Mouse (Mus musculus): ENCODE data around the gene Ppp1r12b. TPM values are rescaled to one million over a fixed set of nuclear protein-coding genes. Genes with fewer than 3 reads are reported as not detected.
A peak's percentile ranks its signal among the peaks of the same experiment; 100 is the strongest.

Ppp1r12b gene
- polyA plus RNA-seq, 1 experiment from 2014 or later: 6.5 TPM

- no peak overlapping the region for H3K27ac ChIP-seq
- H3K4me1 ChIP-seq: peaks cover 14% of the 10 kb centered on the region
- H3K36me3 ChIP-seq (replicated peaks): no peaks in the 10 kb centered on the region
- no peak overlapping the region for H3K4me3 ChIP-seq
- H3K27me3 ChIP-seq (ENCODE audit: poor library complexity, severe bottlenecking): no peaks in the 10 kb centered on the region
- 91% methylated on average over 6 of the region's 6 CpGs for WGBS
- no peaks in the 10 kb centered on the region for H3K9me3 ChIP-seq
- DNase-seq (ENCODE audit: extremely low spot score, low spot score): no peak
Observed at GRCm38 (mm10) chr1:134759133-134759532, 196.6 kb downstream of the Ppp1r12b start.

- WGBS: 87% methylated on average over 3 of the region's 3 CpGs
- H3K4me1 ChIP-seq: peaks cover 32% of the 10 kb centered on the region
- H3K27ac ChIP-seq: no peak overlapping the region
- no peaks in the 10 kb centered on the region for H3K36me3 ChIP-seq (replicated peaks)
- no peaks in the 10 kb centered on the region for H3K27me3 ChIP-seq (ENCODE audit: poor library complexity, severe bottlenecking)
- H3K4me3 ChIP-seq: no peak overlapping the region
- H3K9me3 ChIP-seq: no peaks in the 10 kb centered on the region
- DNase-seq (ENCODE audit: extremely low spot score, low spot score): no peak
Observed at GRCm38 (mm10) chr1:134757230-134757629, 198.5 kb downstream of the Ppp1r12b start.

- Histone ChIP-seq H3K4me3 (no peak overlapping the region), H3K4me1 (peaks cover 33% of the 10 kb centered on the region), H3K27ac (no peak overlapping the region), H3K9me3 (no peaks in the 10 kb centered on the region), H3K27me3 (ENCODE audit: poor library complexity, severe bottlenecking) (no peaks in the 10 kb centered on the region), H3K36me3 (replicated peaks) (no peaks in the 10 kb centered on the region)
- 77% methylated on average over 10 of the region's 10 CpGs for WGBS
- DNase-seq (ENCODE audit: extremely low spot score, low spot score): no peak
Observed at GRCm38 (mm10) chr1:134756190-134756873, 199.4 kb downstream of the Ppp1r12b start.

GRCm38 (mm10) chr1:134755548-134756189 is 200.1 kb downstream of the Ppp1r12b start:
- Histone ChIP-seq H3K4me1 (peaks cover 33% of the 10 kb centered on the region), H3K9me3 (no peaks in the 10 kb centered on the region), H3K27ac (no peak overlapping the region), H3K27me3 (ENCODE audit: poor library complexity, severe bottlenecking) (no peaks in the 10 kb centered on the region), H3K4me3 (no peak overlapping the region), H3K36me3 (replicated peaks) (no peaks in the 10 kb centered on the region)
- no peak for DNase-seq (ENCODE audit: extremely low spot score, low spot score)
- 76% methylated on average over 13 of the region's 13 CpGs for WGBS

DNA sequence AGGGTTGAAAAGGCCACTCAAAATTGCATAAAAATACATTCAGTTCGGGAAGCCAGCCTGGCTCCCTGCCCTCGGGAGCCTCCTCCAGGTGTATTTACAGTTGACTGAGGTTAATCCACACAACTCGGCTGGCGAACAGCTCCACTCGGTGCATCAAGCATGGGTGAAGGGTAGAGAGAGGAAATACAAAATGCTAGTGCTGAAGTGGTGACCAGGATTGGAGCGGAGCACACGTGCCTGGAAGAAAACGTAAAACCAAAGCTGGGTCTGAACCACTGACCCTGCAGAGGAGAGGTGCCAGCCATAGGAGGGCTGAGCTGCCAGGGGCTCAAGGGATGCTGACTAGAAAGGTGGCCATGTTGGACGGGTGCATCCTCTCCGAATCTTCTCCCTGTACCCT is 200.9 kb downstream of the Ppp1r12b start:
- no peaks in the 10 kb centered on the region for H3K9me3 ChIP-seq
- H3K36me3 ChIP-seq (replicated peaks): no peaks in the 10 kb centered on the region
- WGBS: 83% methylated on average over 10 of the region's 10 CpGs
- DNase-seq (ENCODE audit: extremely low spot score, low spot score): no peak
- H3K4me3 ChIP-seq: no peak overlapping the region
- no peak overlapping the region for H3K27ac ChIP-seq
- no peaks in the 10 kb centered on the region for H3K27me3 ChIP-seq (ENCODE audit: poor library complexity, severe bottlenecking)
- H3K4me1 ChIP-seq: peaks cover 33% of the 10 kb centered on the region

DNA sequence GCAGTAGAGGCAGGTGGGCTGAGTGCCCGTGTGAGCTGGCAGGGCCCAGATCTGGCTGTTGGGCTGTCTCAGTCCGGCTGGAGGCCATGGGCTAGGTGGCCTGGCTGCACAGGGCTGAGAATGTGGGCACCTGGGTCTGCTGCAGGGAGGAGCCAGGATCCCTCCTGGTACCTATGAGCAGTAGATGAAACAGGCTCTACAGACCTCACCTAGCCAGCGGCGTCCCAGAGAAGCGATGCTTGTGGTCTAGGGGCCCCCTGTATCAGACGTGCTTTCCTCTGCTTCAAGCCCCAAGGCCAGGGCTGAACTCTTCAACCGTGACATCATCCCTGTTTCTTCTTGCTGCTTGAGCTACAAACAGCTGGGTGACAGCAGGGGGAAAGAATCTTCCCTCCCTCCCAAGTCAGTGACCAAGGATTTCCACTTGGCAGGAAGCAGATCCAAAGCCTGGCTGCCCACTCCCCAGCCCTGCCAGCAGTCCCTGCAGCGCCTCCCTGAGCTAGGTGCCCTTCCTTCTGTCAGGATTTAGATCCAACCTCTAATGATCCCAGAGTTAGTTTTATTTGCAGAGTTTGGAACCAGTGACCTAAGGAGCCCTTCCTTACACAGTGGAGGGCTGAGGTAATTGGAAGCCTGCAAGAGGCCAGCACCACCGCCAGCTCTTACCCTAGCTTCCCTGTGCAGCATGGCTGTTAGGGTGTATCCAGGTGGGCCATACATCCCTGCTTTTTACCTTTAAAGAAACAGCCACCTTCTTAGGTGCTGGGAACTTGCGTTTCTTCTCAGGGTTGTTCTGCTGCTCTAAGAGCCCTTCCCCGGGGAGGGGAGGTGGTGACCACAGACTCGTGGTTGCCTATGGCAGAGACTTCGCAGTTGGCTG is 201.8 kb downstream of the Ppp1r12b start:
- Histone ChIP-seq H3K4me3 (no peak overlapping the region), H3K27me3 (ENCODE audit: poor library complexity, severe bottlenecking) (peaks cover 3% of the 10 kb centered on the region; the same call in 1 of the 2 replicates), H3K36me3 (replicated peaks) (no peaks in the 10 kb centered on the region), H3K9me3 (no peaks in the 10 kb centered on the region), H3K27ac (peak overlapping the region; percentile 40; the same call in 1 of the 2 replicates), H3K4me1 (peaks cover 33% of the 10 kb centered on the region)
- no peak for DNase-seq (ENCODE audit: extremely low spot score, low spot score)
- 71% methylated on average over 13 of the region's 13 CpGs for WGBS

GRCm38 (mm10) chr1:134752447-134752846 is 203.3 kb downstream of the Ppp1r12b start:
- Histone ChIP-seq H3K4me3 (no peak overlapping the region), H3K9me3 (no peaks in the 10 kb centered on the region), H3K4me1 (peaks cover 37% of the 10 kb centered on the region), H3K27ac (peak overlapping the region; percentile 33; the same call in 1 of the 2 replicates), H3K36me3 (replicated peaks) (no peaks in the 10 kb centered on the region), H3K27me3 (ENCODE audit: poor library complexity, severe bottlenecking) (peaks cover 16% of the 10 kb centered on the region)
- no peak for DNase-seq (ENCODE audit: extremely low spot score, low spot score)
- WGBS: 86% methylated on average over 5 of the region's 5 CpGs

DNA sequence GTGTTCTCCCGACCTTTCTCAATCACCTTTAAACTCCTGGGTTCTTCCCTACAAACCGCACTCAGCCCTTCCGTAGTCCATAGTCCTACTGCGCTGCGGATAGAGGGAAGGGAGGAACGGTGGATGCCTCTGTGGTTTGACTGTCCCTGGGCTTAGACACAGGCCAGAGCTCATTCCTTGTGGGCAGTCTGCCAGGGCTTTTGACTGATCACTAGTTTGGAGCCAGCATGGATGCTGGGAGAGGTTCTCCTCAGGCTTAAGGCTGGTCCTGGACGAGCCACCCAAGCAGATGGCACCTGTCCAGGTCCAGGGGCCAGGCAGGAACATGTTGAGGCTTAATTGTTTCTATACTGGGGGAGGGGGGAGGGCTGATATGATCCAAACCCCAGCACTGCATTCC is 205.9 kb downstream of the Ppp1r12b start:
- no peak overlapping the region for H3K27ac ChIP-seq
- whole genome bisulfite sequencing: 91% methylated on average over 7 of the region's 7 CpGs

GRCm38 (mm10) chr1:134747236-134748174 is 208.2 kb downstream of the Ppp1r12b start:
- 19% methylated on average over 23 of the region's 23 CpGs for WGBS
- peak; percentile 40 for DNase-seq (ENCODE audit: extremely low spot score, low spot score)
- peaks cover 12% of the 10 kb centered on the region for H3K4me1 ChIP-seq
- peak overlapping the region; percentile 34 for H3K4me3 ChIP-seq
- no peak overlapping the region for H3K27ac ChIP-seq
- no peaks in the 10 kb centered on the region for H3K36me3 ChIP-seq (replicated peaks)
- peaks cover 30% of the 10 kb centered on the region for H3K27me3 ChIP-seq (ENCODE audit: poor library complexity, severe bottlenecking)
- no peaks in the 10 kb centered on the region for H3K9me3 ChIP-seq

More for the DNA sequence above, 205.9 kb downstream of the Ppp1r12b start:
- no peaks in the 10 kb centered on the region for H3K36me3 ChIP-seq (replicated peaks)
- no peak overlapping the region for H3K4me3 ChIP-seq
- peaks cover 30% of the 10 kb centered on the region for H3K27me3 ChIP-seq (ENCODE audit: poor library complexity, severe bottlenecking)
- no peaks in the 10 kb centered on the region for H3K9me3 ChIP-seq
- H3K4me1 ChIP-seq: peaks cover 30% of the 10 kb centered on the region
- no peak for DNase-seq (ENCODE audit: extremely low spot score, low spot score)

DNA sequence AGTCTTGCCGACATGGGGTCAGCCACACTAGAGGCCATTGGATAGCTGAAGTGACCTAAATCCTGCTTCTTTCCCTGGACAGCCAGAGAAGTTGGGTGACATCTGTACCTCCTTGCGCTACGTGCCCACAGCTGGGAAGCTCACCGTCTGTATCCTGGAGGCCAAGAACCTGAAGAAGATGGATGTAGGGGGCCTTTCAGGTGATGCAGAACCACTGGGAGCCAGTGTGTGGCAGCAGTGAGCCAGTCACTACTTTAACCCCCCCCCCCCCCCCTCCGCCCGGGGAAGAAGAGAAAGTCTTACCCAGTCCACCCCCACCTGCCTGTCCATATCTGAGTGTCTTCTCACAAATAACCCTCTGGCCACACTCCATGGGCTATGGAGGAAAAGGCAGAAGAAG is 210.1 kb downstream of the Ppp1r12b start:
- Histone ChIP-seq H3K36me3 (replicated peaks) (0 out of 2 replicates have a peak, but pooled peaks cover 3% of the 10 kb centered on the region), H3K27me3 (ENCODE audit: poor library complexity, severe bottlenecking) (peaks cover 30% of the 10 kb centered on the region), H3K9me3 (no peaks in the 10 kb centered on the region), H3K27ac (no peak overlapping the region), H3K4me3 (no peak overlapping the region), H3K4me1 (peaks cover 8% of the 10 kb centered on the region)
- DNase-seq (ENCODE audit: extremely low spot score, low spot score): no peak
- WGBS: 71% methylated on average over 6 of the region's 6 CpGs

GRCm38 (mm10) chr1:134741946-134742661 is 213.6 kb downstream of the Ppp1r12b start:
- Histone ChIP-seq H3K4me1 (peaks cover 3% of the 10 kb centered on the region; the same call in 1 of the 2 replicates), H3K27me3 (ENCODE audit: poor library complexity, severe bottlenecking) (peaks cover 10% of the 10 kb centered on the region), H3K9me3 (no peaks in the 10 kb centered on the region), H3K27ac (0 out of 2 replicates have a peak overlapping the region, but pooled peaks have one; percentile 20), H3K36me3 (replicated peaks) (0 out of 2 replicates have a peak, but pooled peaks cover 3% of the 10 kb centered on the region), H3K4me3 (no peak overlapping the region)
- no peak for DNase-seq (ENCODE audit: extremely low spot score, low spot score)
- WGBS: 84% methylated on average over 7 of the region's 7 CpGs
